Mouse (Mus musculus) splenic B cell, adult 2 months (primary cell): ENCODE measurements around the gene Prkce.

Source experiments
- DNase-seq: peaks from one replicate; pipeline ENCODE4 v3.0.0-alpha.2; 2011; ENCODE audit warnings: low read depth, low spot score
- H3K27me3 ChIP-seq: 2 replicates; pipeline ENCODE4 v1.6.1; 2012; ENCODE audit warnings: mild to moderate bottlenecking, low read length, moderate library complexity, mixed read lengths; ENCODE audit not compliant: control insufficient read depth, poor library complexity, insufficient read depth, severe bottlenecking
- H3K36me3 ChIP-seq: 2 replicates; pipeline ENCODE4 v1.6.1; 2012; ENCODE audit warnings: mild to moderate bottlenecking, low read length, moderate library complexity, mixed read lengths; ENCODE audit not compliant: control insufficient read depth, poor library complexity, insufficient read depth, severe bottlenecking

Prkce gene

DNA sequence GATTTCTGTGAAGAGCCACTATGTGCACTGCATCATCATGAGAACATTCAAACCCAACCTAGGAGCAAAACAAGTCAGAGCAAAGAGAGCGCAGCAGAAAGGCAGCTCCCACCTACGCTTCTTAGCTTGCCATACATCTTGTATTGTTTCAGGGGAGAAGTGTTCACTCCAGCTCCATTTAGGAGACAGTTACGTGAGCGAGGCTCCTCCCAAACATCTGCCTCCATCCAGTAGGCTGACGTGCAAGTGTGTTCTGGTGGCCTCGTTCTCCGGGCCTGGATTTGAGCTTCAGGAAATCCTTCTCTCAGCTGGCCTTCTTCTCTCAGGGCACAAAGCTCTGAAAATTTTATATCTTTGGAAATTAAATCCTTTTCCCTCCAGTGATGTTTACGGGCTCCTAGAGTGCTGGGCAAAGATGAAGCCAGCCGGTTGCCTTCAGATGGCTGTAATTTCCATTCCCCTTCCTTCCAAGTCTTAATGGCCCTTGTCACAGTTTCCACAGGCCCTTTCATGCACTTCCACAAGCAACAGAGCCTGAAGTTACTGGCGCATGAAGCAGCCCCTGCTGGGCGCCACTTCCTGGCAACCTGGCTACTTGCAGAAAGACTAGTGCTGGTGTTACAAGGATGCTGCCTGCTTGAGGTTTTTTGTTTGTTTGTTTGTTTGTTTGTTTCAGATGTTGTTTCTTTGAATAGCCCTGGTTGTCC, 237.4 kb downstream of the Prkce start:
- DNase-seq = no peak
- no peaks in the 10 kb centered on the region for H3K27me3 ChIP-seq
- no peaks in the 10 kb centered on the region for H3K36me3 ChIP-seq

DNA sequence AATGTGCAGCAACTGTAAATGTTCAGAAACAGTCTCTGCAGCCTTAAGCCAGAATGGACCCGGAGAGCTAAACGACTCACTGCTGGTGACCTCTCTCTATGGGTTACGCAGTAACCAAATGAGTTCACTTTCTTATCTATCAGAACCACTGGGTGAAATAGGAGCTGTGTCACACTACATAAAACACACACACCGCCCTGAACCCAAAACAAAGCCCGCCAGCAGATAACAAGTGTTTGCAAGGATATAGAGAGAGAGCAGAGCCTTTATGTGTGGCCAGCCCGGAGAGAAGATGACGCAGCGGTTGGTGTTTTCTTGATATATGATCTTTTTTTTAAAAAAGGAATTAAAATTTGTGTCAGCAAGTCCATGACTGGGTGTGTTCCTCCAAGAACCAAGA, 238.1 kb downstream of the Prkce start:
- H3K36me3 ChIP-seq = no peaks in the 10 kb centered on the region
- no peaks in the 10 kb centered on the region for H3K27me3 ChIP-seq
- DNase-seq = no peak

- Histone ChIP-seq H3K27me3 (no peaks in the 10 kb centered on the region), H3K36me3 (no peaks in the 10 kb centered on the region)
- no peak for DNase-seq
These were observed 240.5 kb downstream of the Prkce start for GRCm38 (mm10) chr17:86407921-86408613.

DNA sequence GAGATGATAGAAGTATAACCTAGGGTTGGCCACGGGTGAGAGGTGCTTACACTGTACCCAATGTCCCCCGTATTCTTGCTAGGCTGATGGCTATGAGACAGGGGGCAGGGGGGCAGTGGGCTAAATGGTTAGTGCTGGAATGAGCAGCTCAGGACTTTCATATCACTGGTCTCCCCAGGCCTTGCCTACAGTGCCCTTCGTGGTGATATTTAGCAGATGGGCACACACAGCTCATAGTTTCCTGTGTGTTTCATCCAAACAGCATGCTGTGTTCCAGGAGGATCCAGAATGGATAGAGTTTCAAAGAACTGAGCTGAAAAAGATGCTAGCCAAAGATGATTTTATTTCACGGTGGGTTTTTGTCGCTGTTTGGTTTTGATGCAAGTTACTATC, 241.0 kb downstream of the Prkce start:
- Histone ChIP-seq H3K36me3 (no peaks in the 10 kb centered on the region), H3K27me3 (no peaks in the 10 kb centered on the region)
- DNase-seq = no peak

GRCm38 (mm10) chr17:86409485-86409884, 241.9 kb downstream of the Prkce start:
- H3K27me3 ChIP-seq = no peaks in the 10 kb centered on the region
- no peak for DNase-seq
- no peaks in the 10 kb centered on the region for H3K36me3 ChIP-seq

GRCm38 (mm10) chr17:86410496-86410895, 242.9 kb downstream of the Prkce start:
- Histone ChIP-seq H3K36me3 (no peaks in the 10 kb centered on the region), H3K27me3 (no peaks in the 10 kb centered on the region)
- no peak for DNase-seq

DNA sequence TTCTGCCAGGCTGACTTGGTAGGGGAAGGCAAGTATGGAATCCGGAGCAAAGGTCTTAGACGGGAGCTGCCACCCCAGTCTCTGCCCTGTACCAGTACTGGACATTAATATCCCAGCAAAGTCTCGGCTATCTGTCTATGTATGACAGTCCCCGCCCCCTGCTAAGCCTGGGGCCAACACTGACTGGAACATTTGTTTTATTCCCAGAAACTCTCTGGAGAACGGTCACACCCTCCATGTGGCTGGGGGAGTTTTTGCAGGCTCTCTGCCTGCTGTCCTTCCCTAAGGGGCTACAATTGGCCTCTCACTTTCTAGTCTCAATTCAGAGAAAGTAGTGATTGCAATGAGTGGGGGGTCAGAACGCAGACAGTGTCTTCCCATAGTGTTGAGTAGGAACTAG, 244.6 kb downstream of the Prkce start:
- DNase-seq = no peak
- Histone ChIP-seq H3K36me3 (peaks cover 1% of the 10 kb centered on the region; the same call in 1 of the 2 replicates), H3K27me3 (no peaks in the 10 kb centered on the region)

DNA sequence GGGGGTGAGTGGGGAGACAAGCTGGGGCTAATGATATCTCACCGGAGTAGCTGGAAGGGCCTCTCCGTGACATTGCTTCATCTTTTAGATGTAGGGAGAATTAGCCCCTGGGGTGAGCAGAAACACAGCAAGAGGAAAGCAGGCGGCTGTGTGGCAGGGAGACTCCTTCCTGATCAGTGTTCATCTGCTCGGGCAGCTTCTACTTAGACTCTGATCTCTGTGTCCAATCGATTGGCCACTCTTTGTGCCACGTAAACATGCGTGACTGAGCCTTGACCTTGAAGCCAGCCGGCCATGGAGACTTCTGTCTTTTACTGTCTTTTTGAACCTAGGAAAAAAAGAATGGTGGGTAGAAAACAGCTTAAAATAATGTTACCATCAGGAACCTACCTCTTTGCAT, 247.0 kb downstream of the Prkce start:
- Histone ChIP-seq H3K36me3 (peaks cover 1% of the 10 kb centered on the region), H3K27me3 (no peaks in the 10 kb centered on the region)
- no peak for DNase-seq

DNA sequence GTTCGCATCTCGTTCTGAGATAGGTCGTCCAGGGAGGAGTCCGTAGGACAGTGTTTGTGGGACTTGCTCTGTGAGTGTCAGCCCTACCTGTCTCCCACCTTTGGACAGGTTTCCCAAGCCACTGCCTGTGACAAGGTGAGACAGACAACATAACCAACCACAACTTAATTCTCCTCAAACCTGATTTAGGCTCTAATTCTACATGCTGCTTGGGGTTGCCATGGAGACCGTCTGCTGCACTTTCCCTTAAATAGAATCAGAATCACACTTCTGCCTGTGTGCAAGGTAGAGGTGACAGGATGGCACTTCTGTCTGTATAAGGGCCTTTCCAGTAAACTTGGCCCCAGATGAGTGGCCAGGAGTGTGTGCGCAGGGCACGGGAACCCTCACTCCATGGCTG, 248.4 kb downstream of the Prkce start:
- Histone ChIP-seq H3K27me3 (no peaks in the 10 kb centered on the region), H3K36me3 (peaks cover 1% of the 10 kb centered on the region)
- DNase-seq = no peak

GRCm38 (mm10) chr17:86418334-86418733, 250.7 kb downstream of the Prkce start:
- no peaks in the 10 kb centered on the region for H3K27me3 ChIP-seq
- peaks cover 1% of the 10 kb centered on the region for H3K36me3 ChIP-seq
- no peak for DNase-seq

DNA sequence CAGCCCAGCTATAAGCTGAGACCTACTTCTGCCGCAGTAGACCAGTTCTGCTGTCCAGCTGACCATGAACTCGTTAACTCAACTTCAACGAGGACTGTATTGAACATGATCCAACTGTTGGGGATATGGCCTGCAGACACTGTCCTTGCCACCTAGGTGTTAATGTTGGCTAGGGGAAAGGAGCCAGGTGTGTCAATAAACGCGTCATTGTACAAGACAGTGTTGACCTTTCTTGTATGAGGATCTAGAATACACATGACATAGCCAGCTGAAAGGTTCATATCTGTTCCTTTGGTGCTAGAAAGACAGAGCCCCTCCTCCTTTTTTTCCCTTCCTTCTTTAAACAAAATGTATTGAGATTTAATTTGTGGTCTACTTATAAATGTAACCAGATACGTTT, 251.6 kb downstream of the Prkce start:
- Histone ChIP-seq H3K27me3 (no peaks in the 10 kb centered on the region), H3K36me3 (peaks cover 1% of the 10 kb centered on the region)
- DNase-seq = no peak

- Histone ChIP-seq H3K36me3 (peaks cover 1% of the 10 kb centered on the region), H3K27me3 (no peaks in the 10 kb centered on the region)
- no peak for DNase-seq
These were observed 253.2 kb downstream of the Prkce start for GRCm38 (mm10) chr17:86420646-86421338.

DNA sequence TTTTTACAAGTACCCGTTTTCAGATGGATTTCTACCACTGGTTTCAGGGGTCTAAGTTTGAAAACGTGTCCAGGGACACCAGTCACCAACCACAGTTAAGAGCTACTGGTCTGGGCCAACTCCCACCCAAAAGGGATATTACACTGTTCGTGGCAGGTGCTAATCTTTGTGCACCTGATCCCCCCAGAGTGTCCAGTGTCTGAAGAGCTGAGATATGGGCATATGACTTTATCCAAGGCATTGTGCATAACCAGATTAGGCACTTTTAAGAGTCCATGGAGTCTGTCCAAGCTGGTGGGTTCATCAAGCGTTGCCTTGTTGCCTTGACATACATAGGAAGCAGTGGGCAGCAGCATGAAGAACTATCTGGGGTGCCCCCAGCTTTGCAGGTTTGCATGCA, 254.4 kb downstream of the Prkce start:
- H3K36me3 ChIP-seq = peaks cover 1% of the 10 kb centered on the region
- H3K27me3 ChIP-seq = no peaks in the 10 kb centered on the region
- no peak for DNase-seq

DNA sequence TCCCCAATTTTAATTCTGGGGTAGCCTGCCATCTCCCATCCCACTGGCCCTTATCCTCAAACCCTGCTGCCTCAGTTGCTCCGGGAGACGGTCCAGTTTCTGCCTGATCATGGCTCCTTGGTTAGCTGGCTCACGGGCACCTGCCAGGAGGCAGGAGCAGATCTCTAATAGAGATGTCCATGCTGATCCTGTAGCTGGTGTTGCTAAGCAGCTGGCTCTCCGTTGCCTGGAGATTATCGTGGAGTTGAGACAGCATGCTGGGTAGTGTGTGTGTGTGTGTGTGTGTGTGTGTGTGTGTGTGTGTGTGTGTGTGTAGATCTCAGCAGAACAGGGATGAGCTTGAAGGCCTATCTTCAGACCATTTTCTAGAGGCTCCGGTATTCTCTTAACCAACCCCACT, 262.3 kb downstream of the Prkce start:
- H3K36me3 ChIP-seq = 0 out of 2 replicates have a peak, but pooled peaks cover 1% of the 10 kb centered on the region
- H3K27me3 ChIP-seq = no peaks in the 10 kb centered on the region
- no peak for DNase-seq

DNA sequence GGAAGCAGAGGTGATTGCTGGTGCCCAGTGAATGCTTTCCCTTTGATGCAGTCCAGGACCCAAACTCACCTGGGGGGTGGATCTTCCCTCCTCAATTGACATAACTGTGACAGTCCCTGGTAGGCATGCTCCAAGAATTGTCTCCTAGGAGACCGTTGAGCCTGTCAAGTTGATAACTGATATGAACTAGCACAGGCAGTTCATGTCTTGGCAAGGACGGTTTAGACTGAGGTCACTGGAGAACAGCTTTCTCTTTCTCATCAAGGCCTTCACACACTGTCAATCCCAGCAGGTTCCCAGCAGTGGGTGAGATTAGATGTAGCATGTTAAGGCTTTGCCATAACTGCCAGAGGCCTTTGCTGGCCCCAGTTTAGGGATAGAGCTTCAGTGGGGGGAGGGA, 265.5 kb downstream of the Prkce start:
- no peak for DNase-seq
- Histone ChIP-seq H3K27me3 (no peaks in the 10 kb centered on the region), H3K36me3 (0 out of 2 replicates have a peak, but pooled peaks cover 1% of the 10 kb centered on the region)
